Mouse (Mus musculus) Patski (cell line): ENCODE data around the gene Tnfsf8. TPM values are rescaled to one million over a fixed set of nuclear protein-coding genes. Genes with fewer than 3 reads are reported as not detected.

ENCODE experiments used
- ATAC-seq: fragments of 100-300 bp; one replicate; pipeline ENCODE4 v1.8.0; 2021
- CTCF ChIA-PET: fragments of 350-600 bp; sonication (Branson Sonifier 250); formaldehyde crosslinking; loops from one replicate; lab custom pipeline; 2022; ENCODE audit warnings: inconsistent platforms; lab: Charles Lee
- POLR2A ChIA-PET: fragments of 350-600 bp; sonication (Branson Sonifier 250); formaldehyde crosslinking; loops from one replicate; lab custom pipeline; 2022; ENCODE audit warnings: antibody characterized with exemption, inconsistent platforms; lab: Charles Lee
- DNase-seq: peaks from one replicate; pipeline ENCODE4 v3.0.0-alpha.2; 2011; ENCODE audit warnings: low read depth, low spot score
- H3K27me3 ChIP-seq: fragments of 371-371 bp; one replicate; pipeline ENCODE4 v1.5.1; 2021
- CTCF ChIP-seq: fragments of 100-300 bp; IDR thresholded peaks from one replicate; pipeline ENCODE4 v1.5.1; 2021
- in situ Hi-C: fragments of 300-500 bp; cut with MboI; formaldehyde crosslinking; loops from 3 replicates; pipeline ENCODE4 v1.11.1; 2018; ENCODE audit warnings: low pct_unique_long_range_greater_than_20kb, mixed read lengths
- polyA plus RNA-seq: library from polyadenylated mRNA; unstranded; gene quantifications from one replicate; pipeline ENCODE4 v1.2.3, GENCODE M21; 2021

Gene Tnfsf8
- polyA plus RNA-seq, 1 experiment from 2014 or later = not detected

DNA sequence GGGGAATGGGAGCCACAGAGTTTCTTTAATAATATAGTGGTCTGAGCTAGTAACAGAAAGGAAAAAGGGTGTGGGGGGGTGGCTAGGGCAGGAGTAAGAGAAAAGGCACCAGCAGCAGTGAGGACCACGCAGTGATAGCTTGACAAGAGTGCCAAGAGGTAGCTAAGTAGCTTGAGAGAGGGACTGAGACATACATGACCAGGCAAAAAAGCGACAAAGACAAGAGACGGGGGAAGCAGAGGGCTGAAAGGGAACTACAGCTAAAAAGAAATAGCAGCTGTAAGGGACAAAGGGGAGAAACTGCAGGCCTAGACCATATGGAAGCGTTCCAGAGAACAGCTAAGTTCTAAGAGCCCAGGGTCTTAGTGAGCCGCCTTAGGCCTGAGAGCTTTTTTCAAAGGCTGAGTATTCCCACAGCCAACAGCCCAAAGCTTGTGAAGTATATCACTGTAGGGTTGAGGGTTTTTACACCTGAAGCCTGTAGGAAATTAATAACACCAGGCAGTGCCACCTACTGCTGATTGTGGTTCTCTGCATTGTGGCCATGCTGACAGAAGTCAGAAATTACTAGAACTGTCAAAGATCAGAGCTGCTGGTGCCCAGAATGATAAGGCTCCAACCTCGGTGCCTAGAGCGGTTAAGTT is 78.1 kb downstream of the Tnfsf8 start:
- ChIA-PET CTCF (interaction anchor here (0.7 to 1.6 kb wide), 5 partner anchors 9 to 97 kb away, joined by 3 to 8 read pairs (median 3); no protein-coding TSS in a partner anchor), POLR2A (no interaction called here)
- DNase-seq (no peak), ATAC-seq (no peak)
- H3K27me3 ChIP-seq = no peaks in the 10 kb centered on the region
- peak; percentile 38 for TF ChIP-seq CTCF
- in situ Hi-C loops = no loop called here

Other genes starting within 250 kb of the Tnfsf8 start
- not detected for gene Tex48, start 238.9 kb downstream of the Tnfsf8 start, polyA plus RNA-seq
- not detected for gene Gm11214, start 198.0 kb downstream of the Tnfsf8 start, polyA plus RNA-seq
- gene Tnfsf15, start 116.2 kb downstream of the Tnfsf8 start, polyA plus RNA-seq = 0.03 TPM
- gene Tnc, start 185.7 kb upstream of the Tnfsf8 start, polyA plus RNA-seq = 40.2 TPM